Mouse (Mus musculus) gastrocnemius, adult 2 months (tissue): ENCODE results near the gene Gm49395. TPM values are rescaled to one million over a fixed set of nuclear protein-coding genes. Genes with fewer than 3 reads are reported as not detected.

Experiments
- DNase-seq: peaks from one replicate; pipeline ENCODE4 v3.0.0; 2022
- H3K27ac ChIP-seq: fragments of 200-600 bp; 2 replicates; pipeline ENCODE4 v1.8.1; 2022; ENCODE audit warnings: mild to moderate bottlenecking
- H3K4me3 ChIP-seq: fragments of 200-600 bp; 2 replicates; pipeline ENCODE4 v1.8.1; 2022; ENCODE audit warnings: mild to moderate bottlenecking, moderate library complexity
- CTCF ChIP-seq: fragments of 200-600 bp; IDR thresholded peaks from 2 replicates; pipeline ENCODE4 v1.8.1; 2022; ENCODE audit warnings: antibody characterized with exemption, mild to moderate bottlenecking, moderate library complexity
- intact Hi-C: fragments of 180-260 bp; cut with DNase I; formaldehyde crosslinking; loops from one replicate; pipeline ENCODE4 v1.15.1; 2025
- total RNA-seq, 2 experiments: library from RNA; stranded (reverse); gene quantifications; 2 replicates each; pipeline ENCODE4 v1.2.3; 2021

Gene Gm49395
- total RNA-seq, 2 experiments from 2014 or later = 2.6 to 3.3 TPM

DNA sequence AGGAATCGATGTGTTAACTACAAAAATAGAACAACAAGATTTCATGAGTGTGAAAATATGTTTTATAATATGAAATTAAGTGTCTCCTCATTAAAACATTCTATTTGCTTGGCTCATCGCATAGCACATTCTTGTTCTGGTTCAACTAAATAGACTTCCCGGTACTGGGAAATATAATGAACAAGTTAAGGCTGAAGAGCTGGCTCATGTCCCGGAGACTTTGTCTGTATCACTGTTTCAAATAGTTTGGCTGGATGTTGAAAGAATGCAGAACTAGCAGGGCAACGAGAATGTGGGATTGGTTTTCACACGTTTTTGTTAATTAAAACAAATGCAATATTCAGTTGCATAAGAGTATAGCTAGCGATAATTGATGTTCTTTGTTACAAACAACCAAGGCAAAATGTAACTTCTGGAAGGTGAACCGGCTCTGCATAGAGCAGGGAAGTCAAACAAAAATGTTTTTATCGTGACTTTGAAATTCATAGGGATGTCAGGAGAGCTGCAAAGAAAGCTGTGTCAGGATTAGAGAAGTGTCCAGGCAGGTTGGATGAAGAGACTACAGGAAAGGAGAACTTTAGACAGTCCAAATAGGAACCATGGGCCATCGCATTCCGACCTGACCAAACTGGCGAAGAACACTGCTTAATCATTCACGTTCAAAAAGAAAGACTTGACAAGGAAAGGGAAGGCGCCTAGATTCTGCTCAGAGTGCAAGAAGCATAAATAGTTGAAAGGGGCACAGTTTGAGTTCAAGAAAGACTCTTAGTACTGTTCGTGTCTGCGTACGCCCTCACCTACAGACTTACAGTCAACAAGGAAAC is 70.3 kb downstream of the Gm49395 start:
- DNase-seq = no peak
- TF ChIP-seq CTCF = no peak
- Histone ChIP-seq H3K4me3 (no peak overlapping the region), H3K27ac (0 out of 2 replicates have a peak overlapping the region, but pooled peaks have one; percentile 10)
- intact Hi-C loops = no loop called here

DNA sequence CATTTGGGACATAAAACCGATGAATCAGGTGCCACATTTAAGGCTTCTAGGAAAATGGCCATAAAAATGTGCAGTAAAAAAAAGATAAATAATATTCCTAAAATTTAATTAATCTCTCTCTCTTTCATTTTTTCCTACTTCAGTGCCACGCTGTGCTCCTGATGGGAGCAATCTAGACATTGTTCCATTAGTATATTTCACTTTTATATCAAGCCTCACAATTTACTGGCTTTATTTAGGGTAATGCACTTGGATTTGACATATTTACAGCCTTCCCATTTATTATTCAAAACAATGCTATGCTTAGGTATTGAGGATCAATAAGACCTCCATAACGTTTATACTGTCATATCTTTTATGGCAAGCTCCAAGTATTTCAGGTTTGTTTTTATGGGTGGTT is 76.3 kb downstream of the Gm49395 start:
- H3K27ac ChIP-seq = no peak overlapping the region
- no peak for TF ChIP-seq CTCF
- intact Hi-C loops = no loop called here
- no peak overlapping the region for H3K4me3 ChIP-seq
- DNase-seq = no peak

DNA sequence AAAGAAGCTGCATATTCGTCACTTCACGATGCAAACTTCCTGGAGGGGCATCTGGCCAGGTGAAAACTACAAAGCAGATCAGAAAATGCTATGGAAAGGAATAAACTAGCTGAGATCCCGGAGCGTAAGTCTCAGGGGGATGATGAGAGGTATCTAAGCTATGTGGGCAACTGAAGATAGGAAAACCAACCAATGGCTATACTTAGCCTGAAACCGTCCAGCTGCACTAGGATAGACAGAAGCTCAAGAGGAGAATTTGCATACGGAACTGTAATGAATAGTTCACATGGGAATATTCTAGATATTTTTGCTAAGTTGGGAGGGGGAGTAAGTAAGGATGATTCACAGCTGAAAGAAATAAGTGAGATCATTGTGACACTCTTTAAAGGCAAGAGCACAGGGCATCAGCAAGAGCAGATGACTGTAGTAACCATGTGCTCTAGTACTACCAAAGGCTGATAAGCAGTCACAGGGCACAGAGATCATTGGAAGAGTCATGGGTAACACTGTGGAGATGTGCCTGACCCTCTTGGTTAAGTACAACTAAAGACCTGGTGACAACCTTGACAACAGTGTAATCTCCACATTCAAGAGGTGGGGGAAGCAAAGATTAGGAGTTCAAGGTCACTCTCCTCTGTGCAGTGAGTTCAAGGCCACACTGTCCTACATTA is 79.5 kb downstream of the Gm49395 start:
- no peak for TF ChIP-seq CTCF
- 0 out of 2 replicates have a peak overlapping the region, but pooled peaks have one; percentile 5 for H3K27ac ChIP-seq
- H3K4me3 ChIP-seq = no peak overlapping the region

DNA sequence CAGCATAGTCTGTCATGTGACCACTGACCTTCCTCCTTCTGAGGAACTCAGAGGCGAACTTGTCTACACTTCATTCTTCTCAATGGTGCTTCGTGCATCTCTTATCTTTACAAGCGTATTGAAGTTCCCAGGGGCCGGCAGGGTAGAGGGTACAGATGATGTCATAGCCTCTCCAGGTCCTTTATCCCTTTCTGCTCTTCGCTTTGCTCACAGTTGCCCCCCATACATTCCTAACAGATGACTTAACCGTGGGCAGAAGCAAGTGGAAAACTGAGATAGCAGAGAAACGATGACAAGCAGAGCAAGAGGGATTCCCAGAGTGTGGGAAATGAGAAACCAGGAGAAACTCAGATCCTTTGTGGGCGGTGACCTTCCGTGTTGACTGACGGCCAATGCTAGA is 80.3 kb downstream of the Gm49395 start:
- H3K4me3 ChIP-seq = no peak overlapping the region
- DNase-seq = no peak
- intact Hi-C loops = no loop called here
- TF ChIP-seq CTCF = no peak
- H3K27ac ChIP-seq = peak overlapping the region; percentile 24; the same call in 1 of the 2 replicates

More for the DNA sequence above, 79.5 kb downstream of the Gm49395 start:
- intact Hi-C loops = no loop called here
- DNase-seq = no peak

DNA sequence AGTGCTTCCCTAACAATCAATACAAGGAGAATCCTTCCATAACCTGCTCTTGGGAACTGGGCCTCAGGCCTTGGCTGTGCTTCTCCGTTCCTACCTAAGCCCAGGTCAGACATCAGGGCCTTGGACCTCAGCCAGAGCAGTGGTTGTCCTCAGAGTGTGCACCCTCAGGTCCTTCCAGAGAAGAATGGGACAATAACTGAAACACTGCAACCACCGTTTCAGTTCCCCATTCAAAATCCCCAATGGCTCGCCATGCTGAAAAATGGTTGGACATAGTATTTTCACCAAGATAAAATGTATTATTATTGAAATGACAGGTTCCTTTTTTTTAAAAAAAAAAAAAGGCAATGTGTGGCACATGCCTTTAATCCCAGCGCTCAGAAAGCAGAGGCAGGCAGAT is 81.0 kb downstream of the Gm49395 start:
- Histone ChIP-seq H3K4me3 (no peak overlapping the region), H3K27ac (no peak overlapping the region)
- no peak for DNase-seq
- TF ChIP-seq CTCF = no peak
- intact Hi-C loops = no loop called here

DNA sequence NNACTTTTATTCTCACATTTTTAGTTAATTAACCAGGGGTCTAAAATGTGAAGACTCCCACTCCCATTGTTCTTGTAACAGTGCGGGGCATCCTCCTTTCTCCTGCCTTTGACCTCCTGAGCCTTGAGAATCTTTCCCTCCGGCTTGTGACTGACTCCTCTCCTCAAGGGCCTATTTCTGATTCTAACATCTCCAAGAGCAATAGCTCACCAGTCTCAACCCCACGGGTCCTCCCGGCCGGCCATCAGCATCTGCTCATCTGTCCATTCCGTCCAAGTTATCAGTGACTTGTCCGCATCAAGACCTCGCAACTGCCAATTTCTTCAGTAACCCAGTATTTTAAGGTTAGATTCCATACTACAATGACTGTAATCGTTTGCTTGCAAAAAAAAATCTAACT is 84.2 kb downstream of the Gm49395 start:
- DNase-seq = no peak
- Histone ChIP-seq H3K27ac (0 out of 2 replicates have a peak overlapping the region, but pooled peaks have one; percentile 12), H3K4me3 (no peak overlapping the region)
- intact Hi-C loops = loop anchor here (5.0 kb wide), 1 partner anchor 50 kb away; no protein-coding TSS in a partner anchor
- no peak for TF ChIP-seq CTCF

DNA sequence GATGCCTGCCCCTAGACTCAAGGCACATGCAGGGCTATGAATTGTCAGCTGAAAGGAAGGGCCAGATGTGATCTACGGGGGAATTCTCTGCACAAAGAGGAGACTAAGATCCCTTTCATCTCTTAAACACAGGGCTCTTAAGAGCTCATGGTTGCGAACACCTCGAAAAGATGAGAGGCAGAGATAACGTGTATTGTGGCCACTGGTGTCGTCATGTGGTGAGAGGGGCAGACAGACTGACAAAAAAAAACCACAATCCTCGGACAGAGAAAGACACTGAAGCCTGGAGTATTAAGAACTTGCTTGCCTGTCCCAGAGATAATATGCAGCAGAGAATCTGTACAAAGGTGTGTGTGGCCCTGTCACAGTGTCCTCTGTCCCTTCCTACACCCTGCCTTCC is 90.2 kb downstream of the Gm49395 start:
- DNase-seq = no peak
- H3K27ac ChIP-seq = no peak overlapping the region
- no peak overlapping the region for H3K4me3 ChIP-seq
- TF ChIP-seq CTCF = no peak
- intact Hi-C loops = no loop called here

DNA sequence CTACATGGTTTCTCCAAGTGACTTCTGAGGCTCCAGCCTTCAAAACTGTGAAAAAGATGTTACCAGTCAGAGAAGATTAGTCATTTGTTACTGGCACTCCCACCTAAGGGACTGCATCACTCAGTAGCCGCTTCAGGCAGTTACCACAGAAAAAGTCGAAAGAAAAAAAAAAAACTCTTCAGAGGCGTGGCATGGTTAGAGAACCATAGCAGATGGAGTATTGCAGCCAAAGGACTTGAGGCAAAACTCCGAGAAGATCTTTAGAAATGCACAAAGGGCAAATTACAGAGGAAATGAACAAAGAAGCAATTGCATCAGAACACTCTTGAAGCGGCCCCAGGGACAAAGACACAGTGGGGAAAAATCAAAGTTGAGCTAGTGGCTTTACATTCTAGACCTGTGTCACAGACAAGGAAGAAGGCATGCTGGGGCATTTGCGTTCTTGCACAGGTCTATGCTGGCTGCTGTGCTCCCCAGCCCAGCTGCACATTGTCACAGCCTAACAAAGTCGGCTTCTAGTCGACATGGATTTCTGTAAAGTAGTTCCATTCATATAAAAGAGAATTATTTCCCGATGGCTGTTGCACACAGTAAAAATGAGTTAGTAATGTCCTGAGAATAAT is 95.4 kb downstream of the Gm49395 start:
- intact Hi-C loops = no loop called here
- DNase-seq = no peak
- Histone ChIP-seq H3K27ac (no peak overlapping the region), H3K4me3 (no peak overlapping the region)
- no peak for TF ChIP-seq CTCF

DNA sequence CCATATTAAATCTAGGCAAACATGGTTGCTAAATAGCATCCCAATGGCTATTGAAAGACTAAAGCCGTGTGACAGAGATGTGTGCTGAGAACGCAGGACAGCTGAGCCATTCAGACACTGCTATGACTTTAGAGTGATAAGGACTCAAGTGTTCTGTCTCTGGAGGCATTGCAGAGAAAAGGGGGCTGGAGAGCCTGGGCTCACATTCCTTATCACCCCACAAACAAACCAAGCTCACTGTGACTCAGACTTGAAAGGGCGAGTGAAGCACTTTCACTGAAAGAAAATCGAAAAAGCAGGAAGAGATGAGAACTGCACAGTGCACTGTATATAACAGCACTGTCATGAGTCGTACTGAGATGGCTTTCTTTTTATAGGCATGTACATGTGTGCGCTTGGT is 96.4 kb downstream of the Gm49395 start:
- no peak for TF ChIP-seq CTCF
- intact Hi-C loops = no loop called here
- no peak for DNase-seq
- Histone ChIP-seq H3K27ac (no peak overlapping the region), H3K4me3 (no peak overlapping the region)

DNA sequence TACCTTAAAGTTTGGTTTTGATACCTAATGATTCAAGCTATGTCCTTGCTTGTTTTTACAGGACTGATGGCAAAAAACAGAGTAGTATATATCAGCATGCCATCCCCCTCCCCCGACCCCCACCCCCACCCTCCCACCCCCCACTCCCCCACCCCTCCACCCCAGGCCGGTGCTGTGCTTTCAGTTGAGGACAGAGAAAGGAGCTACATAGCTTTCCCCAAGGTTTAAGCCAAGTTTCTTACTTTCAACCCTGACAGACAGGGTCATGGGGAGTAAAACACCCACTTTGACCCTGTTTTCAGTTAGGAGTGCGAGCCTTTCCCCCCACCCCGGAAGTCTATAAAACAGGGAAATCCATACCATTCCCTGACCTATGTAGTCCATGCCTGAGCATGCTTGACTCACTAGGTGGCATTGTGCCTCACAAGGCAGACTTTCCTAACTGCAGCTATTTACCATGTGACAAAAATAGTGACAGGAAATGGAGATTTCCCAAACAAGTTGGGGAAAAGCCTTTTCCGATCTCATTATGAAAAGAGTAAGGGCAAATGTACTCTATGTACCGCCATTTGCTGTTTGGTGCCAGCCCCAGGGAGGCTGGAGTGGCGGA is 98.2 kb downstream of the Gm49395 start:
- DNase-seq = no peak
- Histone ChIP-seq H3K27ac (no peak overlapping the region; the same call in 1 of the 2 replicates), H3K4me3 (no peak overlapping the region)
- intact Hi-C loops = no loop called here
- TF ChIP-seq CTCF = no peak

DNA sequence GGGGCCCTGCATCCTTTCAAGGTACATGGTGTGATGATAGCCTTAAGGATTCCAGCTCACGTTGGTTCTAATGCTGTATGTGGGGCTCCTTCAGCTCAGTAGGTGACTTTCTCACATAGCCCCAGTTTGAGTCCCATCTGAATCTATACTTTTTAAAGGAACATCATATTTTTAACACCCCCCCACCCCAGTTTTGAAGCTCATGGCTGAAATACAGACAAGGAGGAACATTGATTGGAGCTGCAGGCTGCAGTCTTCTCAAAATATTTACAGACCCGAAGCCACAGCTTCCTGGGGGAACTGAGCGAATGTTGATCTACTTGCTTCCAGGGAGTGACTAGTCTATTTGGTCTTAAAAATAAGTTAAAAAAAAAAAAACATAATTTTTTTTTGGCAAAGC is 98.9 kb downstream of the Gm49395 start:
- H3K27ac ChIP-seq = no peak overlapping the region
- no peak for TF ChIP-seq CTCF
- no peak overlapping the region for H3K4me3 ChIP-seq
- no peak for DNase-seq
- intact Hi-C loops = no loop called here

DNA sequence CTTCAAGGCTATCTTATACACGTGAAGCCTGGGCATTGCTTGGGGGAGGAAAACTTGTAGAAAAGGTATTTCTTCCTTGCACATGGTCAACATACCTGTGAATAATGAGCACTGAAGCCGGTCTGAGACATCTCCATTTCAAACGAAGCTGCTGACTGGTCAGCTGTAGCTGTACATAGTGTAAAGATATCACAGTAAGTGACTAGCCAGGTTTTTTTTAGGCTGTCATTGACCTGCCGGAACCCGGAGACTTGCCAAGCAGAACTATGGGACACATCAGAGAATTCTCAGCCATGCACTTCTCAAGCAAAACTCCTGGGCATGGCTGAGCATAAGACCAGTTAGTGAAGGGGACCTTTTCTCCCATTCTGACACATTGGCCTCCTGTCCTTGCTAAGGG is 99.6 kb downstream of the Gm49395 start:
- DNase-seq = no peak
- no peak for TF ChIP-seq CTCF
- no peak overlapping the region for H3K27ac ChIP-seq
- intact Hi-C loops = no loop called here
- H3K4me3 ChIP-seq = no peak overlapping the region

DNA sequence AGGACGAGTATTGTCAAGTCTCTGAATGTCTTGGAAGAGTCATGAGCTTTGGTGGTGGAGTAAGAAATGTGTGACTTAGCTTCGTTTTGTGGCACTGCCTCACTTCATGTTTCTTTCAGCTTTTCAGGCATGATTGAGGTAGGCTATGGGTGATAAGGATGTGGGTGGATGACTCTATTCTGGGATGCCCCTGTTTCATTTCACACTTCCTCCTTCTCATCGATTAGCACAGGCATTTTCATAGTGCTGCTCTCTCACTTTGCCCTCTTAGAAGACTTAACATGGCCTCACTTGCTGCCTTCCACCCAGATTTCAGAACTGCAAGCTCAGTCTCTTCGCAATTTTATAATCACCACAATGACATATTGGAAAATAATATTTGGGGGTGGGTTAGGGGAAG is 102.1 kb downstream of the Gm49395 start:
- H3K4me3 ChIP-seq = no peak overlapping the region
- no peak for DNase-seq
- no peak overlapping the region for H3K27ac ChIP-seq
- intact Hi-C loops = no loop called here
- TF ChIP-seq CTCF = no peak
